Mouse (Mus musculus) leukemia stem cell, adult 10-12 weeks (primary cell): ENCODE data around the gene Pip5kl1. TPM values are rescaled to one million over a fixed set of nuclear protein-coding genes. Genes with fewer than 3 reads are reported as not detected.

Experiments used
- polyA plus RNA-seq: library from polyadenylated mRNA; stranded (reverse); fragments of >175 nt; gene quantifications from 2 replicates; pipeline ENCODE4 v1.2.3, GENCODE M21; 2012; ENCODE audit warnings: low replicate concordance

Gene Pip5kl1
- 0.31 and 1.0 TPM in 2 replicates for polyA plus RNA-seq

DNA sequence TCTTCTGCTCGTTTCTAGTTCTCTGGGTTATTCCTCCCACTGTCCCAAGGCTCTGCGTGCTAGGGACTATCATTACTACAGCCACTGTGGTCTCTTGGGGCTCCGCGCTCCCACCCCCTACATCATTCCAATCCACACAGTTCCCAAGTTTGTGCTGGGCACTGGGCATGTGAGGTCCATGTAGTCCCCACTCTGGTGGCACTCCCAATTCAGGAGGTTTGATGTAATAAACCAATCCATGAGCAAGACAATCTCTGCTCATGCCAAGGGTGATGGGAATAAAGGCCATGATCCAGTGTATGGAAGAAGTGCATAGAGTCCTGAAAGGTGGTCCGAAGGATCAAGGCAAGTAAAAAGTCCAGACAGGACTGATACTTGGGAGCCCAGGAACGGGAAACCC lies at the start of gene Pip5kl1:
Gene Pip5kl1, plus strand, starts transcription at position 301 of the 400 bp plus-strand sequence.

GRCm38 (mm10) chr2:32534733-32535471 lies 39.7 kb upstream of the Pip5kl1 start, which contains the start of gene Fam102a:
TSS of gene Fam102a (plus strand) at chr2:32535332.

DNA sequence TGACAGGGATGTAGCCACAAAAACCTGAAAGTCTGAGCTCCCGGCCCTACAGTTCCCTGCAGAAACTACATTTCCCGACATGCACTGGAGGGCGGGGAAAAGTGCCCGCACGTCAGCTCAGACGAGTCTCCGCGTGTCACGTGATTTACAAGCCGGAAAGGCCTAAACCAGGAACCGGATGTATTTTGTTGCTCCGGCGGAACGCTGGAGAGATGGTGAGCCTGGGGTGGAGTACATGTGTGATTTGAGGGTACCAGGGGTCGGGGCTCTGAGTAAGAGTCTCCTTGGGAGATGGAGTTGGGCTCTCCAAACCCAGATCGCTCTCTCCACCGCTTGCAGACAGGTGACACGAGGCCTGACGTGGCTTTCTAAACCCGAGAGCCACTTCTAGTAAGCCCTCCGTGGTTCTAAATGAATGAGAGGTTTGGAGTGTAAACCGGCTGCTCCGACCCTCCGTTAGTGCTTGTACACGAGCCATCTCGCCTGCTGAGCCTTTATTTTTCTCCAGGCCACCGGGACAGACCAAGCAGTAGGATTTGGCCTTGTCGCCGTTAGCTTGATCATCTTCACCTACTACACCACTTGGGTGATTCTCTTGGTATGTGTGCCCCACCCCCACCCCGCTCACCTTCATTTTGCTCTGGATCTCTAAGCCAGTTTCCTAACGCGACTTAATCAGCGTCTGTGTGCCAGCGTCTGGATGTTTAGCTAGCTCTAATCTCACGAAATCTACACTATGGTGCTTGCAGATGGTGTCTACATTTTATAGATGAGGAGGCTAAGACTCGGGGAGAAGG lies 3.7 kb upstream of the Pip5kl1 start, which contains the start of gene Dpm2:
Gene Dpm2, plus strand, starts transcription at position 161 of the 797 bp plus-strand sequence.

GRCm38 (mm10) chr2:32575586-32576160 lies 1.1 kb downstream of the Pip5kl1 start, which contains the start of gene 9430097D07Rik:
TSS of gene 9430097D07Rik (minus strand) at chr2:32575684.

DNA sequence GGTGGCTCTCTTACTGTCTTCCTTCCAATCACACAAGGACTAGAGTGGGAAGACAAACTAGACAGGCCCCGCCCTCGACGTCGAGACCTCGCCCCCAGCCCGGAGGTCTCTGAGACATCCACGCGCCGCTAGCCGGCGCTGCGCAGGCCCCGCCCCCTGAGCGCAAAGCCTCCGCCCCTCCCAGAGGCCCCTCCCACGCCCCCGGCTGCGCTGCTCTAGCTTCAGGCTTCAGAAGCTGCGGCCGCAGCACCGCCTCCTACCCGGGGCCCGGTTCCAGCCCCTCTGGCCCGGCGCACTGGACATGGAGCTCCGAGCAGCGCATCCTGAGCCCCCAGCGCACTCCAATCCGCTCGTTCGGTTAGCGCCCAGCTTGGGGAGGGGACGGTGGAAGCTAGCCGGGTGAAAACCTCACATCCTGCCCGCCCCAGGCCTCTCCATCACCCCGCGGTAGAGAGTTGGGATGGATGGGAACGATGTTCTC lies 12.3 kb downstream of the Pip5kl1 start, which contains the start of gene St6galnac4:
Gene St6galnac4, plus strand, starts transcription at position 225 of the 481 bp plus-strand sequence.

GRCm38 (mm10) chr2:32599409-32599808 lies 24.8 kb downstream of the Pip5kl1 start, which contains the start of gene St6galnac6:
TSS of gene St6galnac6 (plus strand) at chr2:32599709.

DNA sequence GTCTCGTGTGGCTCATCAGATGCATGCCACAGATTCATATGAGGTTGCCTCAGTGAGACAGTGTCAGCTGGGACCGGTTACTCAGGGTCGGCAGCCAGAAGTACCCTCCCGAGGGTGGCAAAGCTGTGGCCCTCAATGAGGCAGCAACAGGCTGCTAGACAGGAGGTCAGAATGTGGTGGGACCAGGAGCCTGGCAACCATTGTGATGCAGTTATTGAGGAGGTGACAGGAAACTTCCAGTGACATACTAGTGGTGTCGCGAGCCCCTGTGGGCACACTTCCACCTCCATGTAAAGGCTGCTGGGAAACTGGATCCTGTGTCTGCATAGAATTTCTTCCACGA lies 46.9 kb downstream of the Pip5kl1 start, which contains the start of gene Ak1:
Gene Ak1, plus strand, starts transcription at position 242 of the 343 bp plus-strand sequence.

Other genes with a start within 250 kb of the Pip5kl1 start
- gene Ciz1, start 222.5 kb upstream of the Pip5kl1 start, polyA plus RNA-seq, result 184 and 189 TPM in 2 replicates
- 1.1 and 1.2 TPM in 2 replicates for gene Dnm1, start 221.5 kb upstream of the Pip5kl1 start, polyA plus RNA-seq
- 140 and 176 TPM in 2 replicates for gene 1110008P14Rik, start 192.9 kb upstream of the Pip5kl1 start, polyA plus RNA-seq
- 9.3 and 10.4 TPM in 2 replicates for gene Lcn2, start 186.5 kb upstream of the Pip5kl1 start, polyA plus RNA-seq
- gene Ptges2, start 178.9 kb upstream of the Pip5kl1 start, polyA plus RNA-seq, result 6.3 and 10.6 TPM in 2 replicates
- 6.0 and 8.3 TPM in 2 replicates for gene Naif1, start 124.3 kb upstream of the Pip5kl1 start, polyA plus RNA-seq
- gene Slc25a25, start 123.4 kb upstream of the Pip5kl1 start, polyA plus RNA-seq, result 15.3 and 20.4 TPM in 2 replicates
- 23.3 and 36.8 TPM in 2 replicates for gene Fam102a, start 39.5 kb upstream of the Pip5kl1 start, polyA plus RNA-seq
- gene Dpm2, start 3.9 kb upstream of the Pip5kl1 start, polyA plus RNA-seq, result 5.0 and 7.4 TPM in 2 replicates
- gene 9430097D07Rik, start 887 bp downstream of the Pip5kl1 start, polyA plus RNA-seq, result not detected in 2 replicates
- gene St6galnac4, start 12.3 kb downstream of the Pip5kl1 start, polyA plus RNA-seq, result 41.1 and 44.9 TPM in 2 replicates
- gene St6galnac6, start 24.9 kb downstream of the Pip5kl1 start, polyA plus RNA-seq, result 39.1 and 52.2 TPM in 2 replicates
- 1.6 and 2.2 TPM in 2 replicates for gene Ak1, start 47.0 kb downstream of the Pip5kl1 start, polyA plus RNA-seq
- 89.9 and 110 TPM in 2 replicates for gene Eng, start 71.8 kb downstream of the Pip5kl1 start, polyA plus RNA-seq
- 258 and 389 TPM in 2 replicates for gene Fpgs, start 129.3 kb downstream of the Pip5kl1 start, polyA plus RNA-seq
- gene Cdk9, start 138.3 kb downstream of the Pip5kl1 start, polyA plus RNA-seq, result 38.8 and 118 TPM in 2 replicates
- gene Sh2d3c, start 146.3 kb downstream of the Pip5kl1 start, polyA plus RNA-seq, result 29.1 and 30.6 TPM in 2 replicates
- gene 6330409D20Rik, start 166.2 kb downstream of the Pip5kl1 start, polyA plus RNA-seq, result not detected in 2 replicates
- 43.2 and 120 TPM in 2 replicates for gene Tor2a, start 182.4 kb downstream of the Pip5kl1 start, polyA plus RNA-seq
- 0.10 and 0.16 TPM in 2 replicates for gene Ttc16, start 200.8 kb downstream of the Pip5kl1 start, polyA plus RNA-seq
- 6.5 and 19.0 TPM in 2 replicates for gene Ptrh1, start 201.0 kb downstream of the Pip5kl1 start, polyA plus RNA-seq
- gene Cfap157, start 209.6 kb downstream of the Pip5kl1 start, polyA plus RNA-seq, result not detected in 2 replicates